Mouse (Mus musculus) kidney, embryonic 15.5 days (tissue): ENCODE results near the gene Epha10. TPM values are rescaled to one million over a fixed set of nuclear protein-coding genes. Genes with fewer than 3 reads are reported as not detected.

Source experiments
- ATAC-seq: fragments of 200-750 bp; cut with Nextera tagmentation; replicated peaks from 2 replicates; pipeline ENCODE4 v1.8.0; 2017; ENCODE audit warnings: moderate TSS enrichment; ENCODE audit not compliant: low FRiP score
- H3K27ac ChIP-seq: fragments of 300-500 bp; sonication (generic); 2 replicates; pipeline ENCODE4 v1.5.1; 2015; ENCODE audit warnings: mild to moderate bottlenecking, inconsistent platforms
- H3K27me3 ChIP-seq: fragments of 300-500 bp; sonication (generic); 2 replicates; pipeline ENCODE4 v1.6.1; 2015; ENCODE audit warnings: inconsistent platforms
- H3K36me3 ChIP-seq: fragments of 300-500 bp; sonication (generic); 2 replicates; pipeline ENCODE4 v1.6.1; 2015; ENCODE audit warnings: inconsistent platforms
- H3K4me1 ChIP-seq: fragments of 300-500 bp; sonication (generic); 2 replicates; pipeline ENCODE4 v1.6.1; 2015; ENCODE audit warnings: inconsistent platforms
- H3K4me2 ChIP-seq: fragments of 300-500 bp; sonication (generic); 2 replicates; pipeline ENCODE4 v1.6.1; 2015; ENCODE audit warnings: moderate library complexity, mild to moderate bottlenecking, inconsistent platforms
- H3K4me3 ChIP-seq: fragments of 300-500 bp; sonication (generic); replicated peaks from 2 replicates; pipeline ENCODE4 v1.5.1; 2015; ENCODE audit warnings: mild to moderate bottlenecking, inconsistent platforms
- H3K9ac ChIP-seq: fragments of 300-500 bp; sonication (generic); 2 replicates; pipeline ENCODE4 v1.6.1; 2015; ENCODE audit warnings: mild to moderate bottlenecking, inconsistent platforms
- H3K9me3 ChIP-seq: fragments of 300-500 bp; sonication (generic); replicated peaks from 2 replicates; pipeline ENCODE4 v1.6.1; 2016; ENCODE audit warnings: inconsistent platforms
- WGBS: fragments of 180-500 bp; shearing (Covaris S2); methylation state at CpG from one replicate; pipeline ENCODE4 v1.1.7; 2015; ENCODE audit warnings: mixed read lengths; 5-methylcytosine and 5-hydroxymethylcytosine counted together
- polyA plus RNA-seq: library from polyadenylated mRNA; unstranded; fragments of >200 nt; fragmentation: Nextera tagmentation; extraction: Ambion mirVana; gene quantifications from 2 replicates; pipeline ENCODE4 v1.2.1, GENCODE M21; 2015

The Epha10 gene
- polyA plus RNA-seq: 0.10 and 0.21 TPM in 2 replicates

- H3K4me3 ChIP-seq: peak within 1 kb of the TSS; percentile 40
- H3K9ac ChIP-seq: no peak within 1 kb of the TSS
- H3K27me3 ChIP-seq: peaks cover 68% of the 10 kb centered on the region
- H3K9me3 ChIP-seq: no peaks in the 10 kb centered on the region
- H3K27ac ChIP-seq: no peak within 1 kb of the TSS
- H3K36me3 ChIP-seq: no peaks in the 10 kb centered on the region
- no peak for ATAC-seq
- peak within 1 kb of the TSS; percentile 70 for H3K4me2 ChIP-seq
- 3% methylated on average over 11 of the region's 11 CpGs for WGBS
- H3K4me1 ChIP-seq: peaks cover 20% of the 10 kb centered on the region
These were observed at the start of gene Epha10 for GRCm38 (mm10) chr4:124880599-124880998. Gene Epha10 (plus strand): TSS chr4:124880899.

DNA sequence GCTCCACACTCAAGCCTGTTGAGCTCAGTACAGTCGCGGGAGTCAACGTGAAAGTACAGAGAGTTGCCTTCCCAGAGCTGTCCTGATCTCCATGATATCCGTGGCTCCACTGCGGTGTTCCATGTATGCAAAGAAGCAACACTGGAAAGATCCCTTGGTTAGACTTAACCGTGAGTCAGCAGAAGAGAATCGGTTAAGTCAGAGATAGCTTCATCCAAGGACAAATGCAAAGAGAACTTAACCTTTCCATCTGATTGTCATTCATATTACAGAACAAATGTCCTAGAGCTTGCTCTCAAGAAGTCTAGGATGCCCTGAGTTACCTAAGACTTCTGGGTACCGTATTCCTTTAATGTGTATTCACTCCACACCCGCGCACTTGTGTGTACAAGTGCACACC lies 47.9 kb upstream of the Epha10 start:
- H3K27me3 ChIP-seq: no peaks in the 10 kb centered on the region
- no peak overlapping the region for H3K4me3 ChIP-seq
- no peak for ATAC-seq
- peaks cover 76% of the 10 kb centered on the region for H3K36me3 ChIP-seq
- H3K9ac ChIP-seq: no peak overlapping the region
- no peaks in the 10 kb centered on the region for H3K4me1 ChIP-seq
- WGBS: 92% methylated on average over 10 of the region's 10 CpGs
- H3K4me2 ChIP-seq: no peak overlapping the region
- no peak overlapping the region for H3K27ac ChIP-seq
- H3K9me3 ChIP-seq: no peaks in the 10 kb centered on the region

- no peak overlapping the region for H3K4me3 ChIP-seq
- no peak for ATAC-seq
- no peak overlapping the region for H3K27ac ChIP-seq
- H3K4me2 ChIP-seq: no peak overlapping the region
- no peaks in the 10 kb centered on the region for H3K4me1 ChIP-seq
- H3K9ac ChIP-seq: no peak overlapping the region
- WGBS: 88% methylated on average over 14 of the region's 14 CpGs
- H3K27me3 ChIP-seq: no peaks in the 10 kb centered on the region
- H3K36me3 ChIP-seq: peaks cover 85% of the 10 kb centered on the region
- 0 out of 2 replicates have a peak, but pooled peaks cover 2% of the 10 kb centered on the region for H3K9me3 ChIP-seq
These were observed 42.5 kb upstream of the Epha10 start for GRCm38 (mm10) chr4:124838035-124838700.

DNA sequence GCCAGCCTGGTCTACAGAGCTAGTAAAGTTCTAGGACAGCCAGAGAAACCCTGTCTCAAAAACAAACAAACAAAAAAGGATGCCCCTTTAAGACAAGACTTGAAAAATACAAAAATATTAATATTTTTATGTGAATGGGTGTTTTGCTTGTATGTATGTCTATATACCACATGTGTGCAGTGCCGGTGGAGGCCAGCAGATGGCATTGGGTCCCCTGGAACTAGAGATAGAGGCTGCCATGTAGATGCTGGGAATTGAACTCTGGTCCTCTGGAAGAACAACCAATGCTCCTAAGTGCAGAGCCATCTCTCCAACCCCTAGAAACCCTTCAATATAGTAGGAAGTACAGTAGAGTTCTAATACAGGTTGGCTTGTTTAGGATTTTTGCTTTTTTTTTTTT lies 39.7 kb upstream of the Epha10 start:
- Histone ChIP-seq H3K9me3 (0 out of 2 replicates have a peak, but pooled peaks cover 2% of the 10 kb centered on the region), H3K9ac (no peak overlapping the region), H3K4me1 (no peaks in the 10 kb centered on the region), H3K4me3 (no peak overlapping the region), H3K27me3 (no peaks in the 10 kb centered on the region), H3K4me2 (no peak overlapping the region), H3K36me3 (peaks cover 70% of the 10 kb centered on the region), H3K27ac (no peak overlapping the region)
- no peak for ATAC-seq
- 100% methylated on average over 1 of the region's 1 CpGs for WGBS

DNA sequence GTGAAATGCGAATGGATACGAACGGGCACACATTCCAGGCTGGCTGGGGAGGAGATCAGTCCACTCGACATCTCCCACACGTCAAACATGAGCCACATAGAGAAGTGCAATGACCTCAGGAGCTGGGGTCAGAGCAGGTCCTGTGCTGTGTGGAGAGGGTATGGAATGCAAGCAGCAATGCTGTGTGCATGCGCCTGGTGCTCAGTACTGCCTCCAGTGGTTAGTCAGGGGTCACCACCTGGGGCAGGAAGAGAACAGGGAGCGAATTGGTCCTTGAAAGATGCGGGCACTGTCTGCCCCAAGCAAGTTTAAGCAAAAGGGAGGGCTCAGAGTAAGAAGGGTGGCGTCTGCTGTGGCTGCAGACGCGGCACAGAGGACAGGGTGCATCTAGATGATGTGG lies 37.2 kb upstream of the Epha10 start:
- peak; percentile 34; the same call in 1 of the 2 replicates for ATAC-seq
- Histone ChIP-seq H3K27ac (no peak overlapping the region), H3K36me3 (peaks cover 55% of the 10 kb centered on the region), H3K4me2 (no peak overlapping the region), H3K4me1 (peaks cover 7% of the 10 kb centered on the region; the same call in 1 of the 2 replicates), H3K9ac (no peak overlapping the region), H3K9me3 (0 out of 2 replicates have a peak, but pooled peaks cover 2% of the 10 kb centered on the region), H3K27me3 (no peaks in the 10 kb centered on the region), H3K4me3 (no peak overlapping the region)
- 49% methylated on average over 11 of the region's 11 CpGs for WGBS

- Histone ChIP-seq H3K9me3 (no peaks in the 10 kb centered on the region), H3K4me1 (peaks cover 27% of the 10 kb centered on the region), H3K4me3 (no peak overlapping the region; the same call in 1 of the 2 replicates), H3K27me3 (no peaks in the 10 kb centered on the region), H3K9ac (no peak overlapping the region), H3K27ac (no peak overlapping the region), H3K4me2 (no peak overlapping the region), H3K36me3 (peaks cover 16% of the 10 kb centered on the region)
- 15% methylated on average over 8 of the region's 8 CpGs for WGBS
- ATAC-seq: no peak
These were observed 33.1 kb upstream of the Epha10 start for GRCm38 (mm10) chr4:124847573-124847972.

GRCm38 (mm10) chr4:124849631-124850260 lies 31.0 kb upstream of the Epha10 start:
- Histone ChIP-seq H3K4me2 (peak overlapping the region; percentile 75), H3K4me1 (peaks cover 37% of the 10 kb centered on the region), H3K27me3 (no peaks in the 10 kb centered on the region), H3K36me3 (peaks cover 24% of the 10 kb centered on the region), H3K4me3 (peak overlapping the region; percentile 98), H3K27ac (peak overlapping the region; percentile 91), H3K9ac (peak overlapping the region; percentile 87), H3K9me3 (no peaks in the 10 kb centered on the region)
- ATAC-seq: peak; percentile 56
- 2% methylated on average over 24 of the region's 24 CpGs for WGBS

- H3K4me1 ChIP-seq: peaks cover 37% of the 10 kb centered on the region
- peak within 1 kb of the TSS; percentile 75 for H3K4me2 ChIP-seq
- no peaks in the 10 kb centered on the region for H3K27me3 ChIP-seq
- under 1% methylated on average over 85 of the region's 90 CpGs for WGBS
- H3K36me3 ChIP-seq: peaks cover 28% of the 10 kb centered on the region
- H3K9ac ChIP-seq: peak within 1 kb of the TSS; percentile 87
- ATAC-seq: peak; percentile 94
- no peaks in the 10 kb centered on the region for H3K9me3 ChIP-seq
- H3K4me3 ChIP-seq: peak within 1 kb of the TSS; percentile 98
- peak within 1 kb of the TSS; percentile 91 for H3K27ac ChIP-seq
These were observed 30.3 kb upstream of the Epha10 start, which contains the start of gene Yrdc for GRCm38 (mm10) chr4:124850261-124850913. Gene Yrdc (plus strand): TSS chr4:124850679.

DNA sequence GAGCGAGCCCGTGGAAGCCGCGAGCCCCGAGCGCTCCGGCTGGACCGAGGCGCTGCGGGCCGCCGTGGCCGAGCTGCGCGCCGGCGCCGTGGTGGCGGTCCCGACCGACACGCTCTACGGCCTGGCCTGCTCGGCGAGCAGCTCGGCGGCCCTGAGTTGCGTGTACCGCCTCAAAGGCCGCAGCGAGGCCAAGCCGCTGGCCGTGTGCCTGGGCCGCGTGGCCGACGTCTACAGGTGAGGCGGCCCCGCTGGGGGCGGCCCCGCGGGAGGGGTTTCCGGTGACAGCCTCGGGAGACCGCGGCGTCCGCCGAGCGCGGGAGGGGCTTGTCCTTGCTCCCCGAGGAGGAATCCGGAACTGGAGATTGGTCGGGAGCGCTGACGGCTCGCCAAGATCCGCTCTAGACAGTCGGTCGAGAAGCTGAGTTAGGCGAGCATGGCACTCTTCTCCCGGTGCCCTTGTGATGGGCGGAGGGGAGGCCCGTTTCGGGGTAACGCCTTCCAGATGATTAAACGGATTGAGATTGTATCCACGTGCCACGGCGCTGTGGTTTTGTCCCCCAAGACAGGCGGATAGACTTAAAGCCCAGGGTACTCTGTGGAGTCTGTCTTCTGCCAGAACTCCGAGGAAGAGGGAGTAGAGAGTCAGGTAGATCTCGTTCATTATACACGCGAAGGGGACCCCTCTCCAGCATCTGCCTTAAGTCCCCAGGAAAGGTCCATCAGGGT lies 29.6 kb upstream of the Epha10 start, which contains the start of gene 1110065P20Rik:
TSS of gene 1110065P20Rik (minus strand) at position 264 of the 726 bp plus-strand sequence.
- H3K4me1 ChIP-seq: peaks cover 37% of the 10 kb centered on the region
- H3K36me3 ChIP-seq: peaks cover 35% of the 10 kb centered on the region
- H3K9ac ChIP-seq: peak within 1 kb of the TSS; percentile 87
- ATAC-seq: peak; percentile 58
- H3K27ac ChIP-seq: peak within 1 kb of the TSS; percentile 91
- WGBS: under 1% methylated on average over 68 of the region's 75 CpGs
- H3K4me3 ChIP-seq: peak within 1 kb of the TSS; percentile 98
- H3K4me2 ChIP-seq: peak within 1 kb of the TSS; percentile 75
- no peaks in the 10 kb centered on the region for H3K27me3 ChIP-seq
- no peaks in the 10 kb centered on the region for H3K9me3 ChIP-seq

DNA sequence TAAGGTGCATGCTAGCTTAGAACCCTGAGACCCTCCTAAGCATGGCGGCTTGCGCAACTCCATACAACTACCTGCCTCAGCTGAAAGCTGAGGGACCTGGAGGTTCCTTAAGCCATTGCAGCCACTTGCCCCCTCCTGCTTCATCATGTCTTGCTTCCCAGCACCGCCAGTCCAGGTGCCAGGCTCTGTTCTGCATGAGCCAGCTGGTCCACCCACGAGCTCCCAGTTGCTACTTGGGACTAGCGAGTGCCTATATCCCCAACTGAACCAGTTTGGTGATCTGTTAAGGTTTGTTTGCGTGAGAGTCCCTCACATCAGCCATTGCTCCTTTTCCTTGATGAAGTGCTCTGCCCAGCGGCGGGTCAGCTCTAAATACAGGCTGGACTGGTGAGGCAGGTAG lies 24.4 kb upstream of the Epha10 start:
- Histone ChIP-seq H3K9ac (no peak overlapping the region), H3K27me3 (peaks cover 10% of the 10 kb centered on the region), H3K9me3 (no peaks in the 10 kb centered on the region), H3K36me3 (peaks cover 44% of the 10 kb centered on the region), H3K27ac (no peak overlapping the region), H3K4me1 (peaks cover 24% of the 10 kb centered on the region), H3K4me2 (no peak overlapping the region), H3K4me3 (no peak overlapping the region)
- WGBS: 90% methylated on average over 8 of the region's 8 CpGs
- no peak for ATAC-seq

DNA sequence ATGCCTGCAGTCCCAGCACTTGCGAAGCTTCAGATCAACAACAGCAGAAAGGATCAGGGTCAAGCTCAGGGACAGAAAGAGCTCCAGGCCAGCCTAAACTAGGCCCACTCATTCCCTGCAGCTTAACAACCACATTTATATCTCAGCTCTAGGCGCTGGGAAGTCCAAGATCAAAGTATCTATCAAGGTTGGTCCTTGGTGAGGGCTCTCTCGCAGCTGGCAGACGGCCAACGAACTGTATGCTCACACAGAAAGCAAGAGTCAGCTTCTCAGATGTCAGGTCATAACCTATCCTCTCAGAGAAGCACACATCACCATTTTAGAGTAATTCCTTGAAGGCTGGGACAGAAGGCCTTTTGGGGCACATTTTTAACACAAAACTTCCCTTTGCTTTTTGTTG lies 22.3 kb upstream of the Epha10 start:
- 49% methylated on average over 5 of the region's 5 CpGs for WGBS
- no peak for ATAC-seq
- H3K4me1 ChIP-seq: peaks cover 15% of the 10 kb centered on the region
- no peak overlapping the region for H3K9ac ChIP-seq
- peaks cover 30% of the 10 kb centered on the region for H3K27me3 ChIP-seq
- no peak overlapping the region for H3K4me2 ChIP-seq
- H3K36me3 ChIP-seq: peaks cover 37% of the 10 kb centered on the region
- no peaks in the 10 kb centered on the region for H3K9me3 ChIP-seq
- no peak overlapping the region for H3K4me3 ChIP-seq
- H3K27ac ChIP-seq: no peak overlapping the region
